Mouse (Mus musculus) lung, postnatal 10 days (tissue): ENCODE data around the gene Spock1.
A peak's percentile ranks its signal among the peaks of the same experiment; 100 is the strongest.

Source experiments
- DNase-seq: peaks from one replicate; pipeline ENCODE4 v3.0.0; 2021

The Spock1 gene

DNA sequence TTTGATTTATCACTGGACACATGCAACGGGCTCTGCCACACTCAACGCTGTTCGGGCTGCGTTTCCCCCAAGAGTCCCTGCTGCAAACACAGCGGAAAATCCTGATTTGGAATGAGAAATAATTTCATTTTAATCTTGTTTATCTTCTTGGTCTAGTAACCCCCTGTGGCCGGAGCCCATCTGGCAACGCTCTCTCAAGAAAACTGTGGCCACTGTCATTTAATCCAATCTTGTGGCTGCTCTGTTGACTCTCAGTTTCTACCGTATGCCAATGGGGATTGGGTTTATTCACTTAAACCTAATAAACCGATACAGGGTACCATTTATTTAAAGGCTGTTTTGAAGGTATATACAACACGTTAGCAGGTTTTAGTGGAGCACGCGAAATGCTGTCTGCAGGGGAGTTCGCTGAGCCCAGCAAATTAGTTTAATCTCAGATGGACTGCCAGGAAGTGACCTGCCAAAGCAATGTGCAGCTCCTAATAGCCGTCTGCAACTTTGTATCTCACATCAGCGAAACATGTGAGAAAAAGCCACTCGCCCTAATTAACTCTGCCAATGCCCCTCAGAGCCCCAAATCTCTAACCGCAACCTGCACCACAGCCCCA, 185.7 kb downstream of the Spock1 start:
- peak; percentile 6 for DNase-seq

DNA sequence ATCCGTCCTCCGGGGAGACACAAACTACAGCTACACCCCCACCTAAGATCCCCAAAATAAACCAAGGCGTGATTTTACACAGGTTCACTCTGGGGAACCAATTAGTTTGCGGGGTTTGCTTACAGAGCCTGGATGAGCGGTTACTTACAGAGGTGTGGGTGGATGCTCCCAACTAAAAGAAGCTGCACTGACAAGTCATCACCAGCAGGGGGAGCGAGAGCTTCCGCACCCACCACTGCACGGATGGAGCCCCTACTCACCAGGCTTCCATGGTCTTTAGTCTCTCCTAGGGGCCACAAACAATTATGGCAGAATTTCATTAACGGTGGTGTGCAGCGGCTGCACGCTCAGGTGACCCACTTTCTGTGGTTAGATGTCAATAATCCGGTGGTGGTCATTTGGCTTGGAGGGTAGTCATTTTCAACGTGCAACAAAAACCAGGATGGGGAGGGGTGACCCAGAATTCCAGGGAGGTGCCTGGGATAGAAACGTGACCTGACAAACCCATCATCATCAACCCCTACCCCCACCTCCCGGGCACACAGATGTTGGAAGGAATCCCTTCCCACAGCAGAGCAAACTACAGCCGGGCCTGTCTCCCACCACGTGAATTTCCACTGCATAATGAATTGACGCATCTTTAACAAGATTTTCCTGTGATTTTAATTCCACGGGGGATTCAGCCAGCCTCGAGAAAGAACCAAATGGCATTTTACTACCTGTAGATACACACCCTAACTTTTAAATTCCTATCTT, 186.4 kb downstream of the Spock1 start:
- DNase-seq = peak; percentile 7

DNA sequence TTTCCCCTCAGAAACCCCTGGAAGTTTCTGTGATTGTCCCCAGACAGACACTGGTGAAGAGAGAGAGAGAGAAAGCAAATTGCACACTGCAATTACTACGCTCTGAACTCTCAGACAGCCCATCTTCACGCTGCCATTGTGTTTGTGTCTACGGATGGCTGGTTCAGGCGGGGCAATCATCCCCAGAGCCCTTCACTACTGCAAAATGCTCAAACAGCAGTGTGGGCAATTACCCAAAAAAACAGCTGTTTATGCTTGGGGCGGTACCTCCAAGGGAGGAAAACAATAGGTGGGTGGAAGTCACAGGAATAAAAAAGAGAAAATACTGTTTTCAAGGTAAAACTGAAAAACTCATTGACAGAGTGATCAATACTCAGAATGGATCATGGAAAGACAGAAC, 190.0 kb downstream of the Spock1 start:
- DNase-seq = no peak

DNA sequence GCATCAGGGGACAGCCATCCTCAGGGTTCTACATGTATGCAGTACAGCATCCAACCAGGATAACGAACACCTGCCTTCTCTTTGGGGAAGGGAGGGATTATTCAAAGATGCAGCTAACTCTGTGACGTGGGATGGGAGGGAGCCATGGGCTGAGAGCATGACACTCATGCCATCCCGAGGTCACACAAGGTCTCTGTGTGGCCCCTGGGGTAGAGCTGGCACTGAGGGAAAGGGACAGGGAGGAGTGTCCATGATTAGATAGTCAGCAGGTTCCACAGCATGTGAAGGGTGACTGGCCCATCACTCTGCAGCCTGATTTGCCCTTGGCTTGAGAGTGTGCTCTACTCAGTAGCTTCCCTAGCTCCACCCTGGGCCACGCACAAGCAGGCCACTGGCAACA, 195.2 kb downstream of the Spock1 start:
- no peak for DNase-seq

DNA sequence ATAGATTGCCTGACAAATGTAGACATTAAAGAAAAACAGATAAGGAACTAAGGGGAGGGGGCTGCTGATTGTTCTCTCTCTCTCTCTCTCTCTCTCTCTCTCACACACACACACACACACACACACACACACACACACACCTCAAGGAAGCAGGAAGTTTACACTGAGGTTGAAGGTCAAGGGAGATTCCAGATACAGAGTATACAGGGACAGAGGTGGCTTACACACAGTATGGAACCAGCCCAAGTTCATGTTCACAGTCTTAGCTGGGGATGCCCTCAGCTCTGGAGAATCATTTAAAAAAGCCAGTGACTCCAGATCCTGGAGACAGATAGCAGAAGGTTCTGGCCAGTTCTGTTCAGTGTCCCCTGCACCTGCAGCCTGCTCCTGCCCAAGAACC, 199.7 kb downstream of the Spock1 start:
- no peak for DNase-seq

DNA sequence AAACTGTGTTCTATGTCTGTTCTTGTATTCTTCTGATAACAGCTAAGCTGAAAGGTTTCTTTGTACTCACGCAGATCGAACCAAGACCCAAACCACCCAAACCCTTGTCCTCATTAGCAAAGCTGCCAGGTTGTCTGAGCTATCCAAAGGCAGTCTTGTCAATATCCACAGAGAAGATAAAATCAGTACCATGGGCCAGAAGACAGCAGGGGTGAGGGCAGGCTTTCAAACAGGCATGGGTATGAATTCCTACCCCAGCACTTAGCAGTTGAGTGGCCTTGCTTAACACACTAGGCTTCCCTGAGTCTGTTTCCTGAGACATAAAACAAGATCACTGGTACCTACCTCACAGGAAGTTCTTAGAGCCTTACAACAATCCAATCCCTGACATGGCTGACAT, 205.2 kb downstream of the Spock1 start:
- DNase-seq = no peak

DNA sequence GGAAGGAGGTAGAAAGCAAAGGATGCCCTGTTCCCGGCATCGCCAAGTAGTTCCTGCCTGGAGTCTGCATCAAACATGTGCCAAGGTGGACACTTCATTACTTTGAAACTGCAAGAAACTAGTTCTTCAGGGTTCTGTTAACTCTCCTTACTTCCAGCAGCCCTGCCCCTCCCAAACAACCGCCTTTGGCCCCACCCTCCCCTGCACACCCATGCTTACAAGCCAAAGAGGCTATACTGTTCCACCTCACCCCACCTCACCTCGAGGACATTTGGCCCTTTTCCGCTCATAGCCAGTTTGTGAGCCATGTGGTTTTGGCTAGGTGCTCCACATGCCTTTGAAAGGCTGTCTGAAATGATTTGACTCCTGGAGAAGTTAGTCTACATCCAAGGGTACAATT, 211.4 kb downstream of the Spock1 start:
- DNase-seq = no peak

DNA sequence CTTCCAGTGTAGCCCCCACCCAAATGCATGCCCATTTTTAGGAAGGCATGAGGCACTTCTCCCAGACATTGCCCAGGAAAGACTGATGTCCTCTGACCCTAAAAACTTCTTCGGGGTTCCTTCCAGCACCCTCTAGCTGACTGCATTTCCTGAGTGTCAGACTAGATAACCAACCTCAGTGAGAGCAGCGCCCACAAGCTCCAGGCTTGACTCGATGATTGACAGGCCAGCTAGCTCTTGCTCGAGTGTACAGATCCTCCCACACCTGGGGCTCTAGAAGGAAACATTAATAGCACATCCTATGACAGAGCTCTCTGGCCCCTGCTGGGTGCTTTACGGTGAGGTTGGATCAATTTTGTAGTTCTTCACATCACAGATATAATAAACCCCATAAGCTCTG, 219.2 kb downstream of the Spock1 start:
- no peak for DNase-seq

DNA sequence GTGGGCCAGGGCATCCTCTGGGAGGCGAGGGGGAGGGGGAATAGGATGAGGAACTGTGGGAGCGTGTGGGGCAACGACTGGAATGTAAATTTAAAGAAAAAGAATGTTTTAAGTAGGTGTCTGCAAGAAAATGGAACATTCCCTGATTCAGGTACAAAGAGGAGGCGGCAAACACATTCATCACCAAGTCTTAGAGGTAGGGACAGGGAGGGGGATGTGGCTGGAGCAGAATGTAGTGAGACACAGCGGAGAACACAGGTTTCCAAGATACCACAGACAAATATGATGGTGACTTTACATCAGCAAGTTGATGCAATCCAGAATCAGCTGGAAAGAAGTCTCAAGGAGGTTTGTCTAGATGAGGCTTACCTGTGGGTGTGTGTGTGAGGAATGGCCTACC, 221.7 kb downstream of the Spock1 start:
- no peak for DNase-seq

DNA sequence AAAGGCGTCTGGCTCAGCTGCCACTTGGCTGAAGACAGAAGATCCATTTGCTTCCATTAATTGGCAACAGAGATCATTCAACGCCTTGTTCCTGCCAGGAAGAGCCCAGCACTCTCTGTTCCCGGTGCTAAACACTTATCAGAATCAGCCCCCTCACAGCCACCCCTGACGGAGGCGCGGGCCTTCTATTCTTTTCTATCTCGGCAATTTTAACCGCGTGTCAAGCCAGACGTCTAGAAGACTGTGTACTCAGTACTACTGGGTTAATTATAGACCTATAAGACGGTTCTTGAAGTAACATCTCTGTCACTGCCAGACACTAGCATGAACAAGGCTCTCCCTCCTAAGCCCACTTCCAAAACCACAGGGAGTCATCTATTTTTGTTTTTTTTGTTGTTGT, 222.9 kb downstream of the Spock1 start:
- DNase-seq = no peak

DNA sequence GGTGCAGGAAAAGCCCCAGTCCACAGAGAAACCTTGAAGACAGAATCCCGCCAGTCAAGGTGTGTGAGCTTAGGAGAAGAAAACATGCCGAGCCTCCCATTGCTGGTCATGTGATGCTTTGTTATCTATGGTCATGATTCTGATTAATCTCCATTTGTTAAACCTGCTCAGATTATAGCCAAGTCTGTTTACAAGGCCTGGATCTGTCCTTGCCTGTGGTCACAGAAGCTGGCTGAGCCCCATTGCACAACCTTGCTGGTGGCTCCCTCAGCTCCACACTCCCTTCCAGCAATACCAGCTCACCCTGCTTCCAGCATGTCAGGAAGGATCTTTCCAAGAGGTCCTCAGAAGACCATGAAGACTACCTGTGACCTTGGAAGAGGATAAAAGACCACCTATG, 228.5 kb downstream of the Spock1 start:
- DNase-seq = no peak

DNA sequence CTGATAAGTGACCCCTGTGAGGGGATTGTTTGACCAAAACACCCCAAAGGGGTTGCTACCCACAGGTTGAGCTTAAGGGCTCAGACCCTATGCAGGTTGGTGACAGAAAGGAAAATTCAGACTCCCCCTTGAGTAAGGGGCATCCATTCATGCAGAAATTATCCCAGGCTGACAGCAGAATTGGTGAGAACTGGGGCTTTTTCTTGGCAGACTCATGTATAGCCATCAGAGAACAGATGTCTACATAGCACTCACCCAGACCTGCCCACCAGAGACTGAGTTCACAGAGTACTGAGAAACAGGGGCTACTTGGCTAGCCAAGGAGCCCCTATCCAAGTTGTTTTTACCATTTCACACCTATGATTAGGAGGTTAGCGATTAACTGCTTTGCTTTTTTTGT, 231.3 kb downstream of the Spock1 start:
- no peak for DNase-seq

DNA sequence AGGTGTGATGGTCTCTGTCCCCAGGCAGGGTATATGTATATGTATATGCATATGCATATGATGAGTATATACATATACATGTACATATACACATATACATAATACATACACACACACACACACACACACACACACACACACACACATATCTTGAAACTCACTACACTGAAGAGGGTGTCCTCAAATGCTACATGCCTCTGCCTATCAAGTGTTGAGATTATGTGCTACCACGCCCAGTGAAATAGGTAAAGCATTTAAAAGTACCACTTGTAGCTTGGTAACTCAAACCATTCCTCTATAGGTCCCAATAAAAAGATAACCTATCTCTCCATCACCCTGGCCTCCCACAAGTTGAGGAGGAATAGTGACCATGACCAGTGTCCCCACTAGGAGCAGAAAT, 234.7 kb downstream of the Spock1 start:
- DNase-seq = no peak

DNA sequence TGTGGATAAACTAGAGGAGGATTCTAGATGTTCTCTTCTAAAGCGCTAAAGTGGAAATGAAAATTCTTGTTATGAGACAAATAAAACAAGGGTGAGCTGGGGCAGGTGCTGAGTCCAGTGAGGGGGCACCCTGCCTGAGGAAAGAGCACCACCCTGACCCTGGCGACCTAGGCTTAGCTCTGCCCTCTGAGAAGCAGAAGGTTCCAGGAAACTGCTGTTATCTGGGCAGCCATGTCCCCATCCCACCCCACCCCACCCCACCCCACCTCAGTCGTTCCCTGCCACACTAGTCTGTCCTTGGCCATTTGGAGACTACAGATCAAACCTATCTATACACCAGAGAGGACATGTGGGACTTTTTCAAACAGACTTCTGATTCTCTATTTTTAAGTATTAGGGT, 235.4 kb downstream of the Spock1 start:
- DNase-seq = no peak

DNA sequence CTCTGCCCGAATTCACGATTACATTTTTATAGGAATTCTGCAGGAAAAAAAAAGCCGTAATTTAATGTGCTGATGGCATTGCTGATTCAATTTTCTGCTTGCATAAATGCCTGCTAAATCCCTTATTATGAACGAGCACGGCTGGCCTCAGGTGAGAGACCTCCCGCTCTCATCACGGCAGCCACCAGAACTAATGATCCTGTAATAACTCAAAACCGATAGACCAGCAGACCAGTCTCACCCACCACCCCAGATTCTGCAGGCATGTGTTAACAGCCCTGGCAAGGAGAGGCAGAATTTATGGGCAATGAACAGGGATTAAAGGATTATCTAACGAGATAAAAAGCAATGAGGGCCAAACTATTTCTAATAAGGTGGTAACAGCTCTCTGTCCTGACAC, 236.2 kb downstream of the Spock1 start:
- DNase-seq = no peak

DNA sequence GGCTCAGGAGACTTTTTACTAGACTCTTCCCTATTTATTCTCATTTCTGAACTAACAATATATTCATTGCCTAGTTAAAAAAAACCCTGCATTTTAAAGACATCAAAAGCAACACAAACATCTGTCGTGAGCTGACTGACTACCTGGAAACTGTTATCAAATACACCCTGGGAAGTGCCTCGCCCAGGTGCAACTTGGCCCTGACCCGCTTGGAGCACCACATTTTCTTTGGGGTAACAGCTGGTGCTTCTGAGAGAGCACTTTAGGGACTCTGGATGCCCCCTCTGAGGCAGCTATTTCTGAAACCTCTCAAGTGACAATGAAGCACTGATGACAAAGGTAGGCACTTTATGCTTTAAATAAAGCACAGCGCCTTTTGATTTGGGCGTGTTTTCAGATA, 236.8 kb downstream of the Spock1 start:
- DNase-seq = no peak

DNA sequence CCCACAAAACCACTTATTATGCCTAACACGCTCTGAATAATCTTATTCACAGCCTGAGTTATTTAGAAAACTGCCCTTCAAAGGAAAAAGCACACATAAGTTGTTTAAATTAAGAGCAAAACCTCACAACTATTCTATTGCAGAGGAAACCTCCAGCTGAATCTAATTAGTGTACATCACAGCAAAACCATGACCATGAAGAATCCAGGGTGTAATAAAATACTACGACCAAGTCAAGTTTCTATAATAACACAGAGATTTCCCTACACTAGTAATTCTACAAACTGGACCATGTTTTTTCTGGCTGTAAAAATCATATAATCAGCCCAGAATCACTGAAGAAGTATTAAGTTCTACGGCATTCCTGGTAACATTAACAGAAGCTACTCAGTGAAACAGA, 240.5 kb downstream of the Spock1 start:
- DNase-seq = no peak

DNA sequence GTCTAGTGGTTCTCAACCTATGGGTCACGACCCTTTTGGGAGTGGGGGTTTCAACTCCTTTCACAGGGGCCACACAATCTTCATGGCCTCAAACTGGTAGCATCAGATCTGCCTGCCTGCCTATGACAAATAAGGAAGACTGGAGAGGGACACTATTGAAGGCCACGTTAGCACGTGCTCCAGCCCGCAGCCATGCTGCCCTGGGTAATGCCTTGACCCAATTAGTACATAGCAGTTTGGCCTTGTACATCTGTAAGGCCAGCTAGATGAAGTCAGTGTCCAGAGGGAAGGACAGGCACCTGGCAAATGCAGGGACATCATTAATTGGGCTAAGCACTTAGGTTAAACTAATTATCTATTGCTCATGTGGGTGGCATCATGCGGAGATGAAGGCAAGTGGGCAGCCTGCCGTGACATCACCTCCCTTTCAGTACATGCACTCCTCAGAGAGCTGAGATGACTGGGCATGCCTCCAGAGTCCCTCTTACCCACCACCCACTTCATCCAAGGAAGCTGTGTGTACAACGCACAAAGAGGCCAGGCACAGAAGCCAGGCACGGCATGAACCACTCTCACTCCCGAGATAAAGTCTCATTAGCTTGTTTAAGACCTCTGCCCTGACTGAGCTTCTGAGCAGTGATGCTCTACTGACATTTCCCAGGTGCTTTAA, 241.8 kb downstream of the Spock1 start:
- DNase-seq = no peak

DNA sequence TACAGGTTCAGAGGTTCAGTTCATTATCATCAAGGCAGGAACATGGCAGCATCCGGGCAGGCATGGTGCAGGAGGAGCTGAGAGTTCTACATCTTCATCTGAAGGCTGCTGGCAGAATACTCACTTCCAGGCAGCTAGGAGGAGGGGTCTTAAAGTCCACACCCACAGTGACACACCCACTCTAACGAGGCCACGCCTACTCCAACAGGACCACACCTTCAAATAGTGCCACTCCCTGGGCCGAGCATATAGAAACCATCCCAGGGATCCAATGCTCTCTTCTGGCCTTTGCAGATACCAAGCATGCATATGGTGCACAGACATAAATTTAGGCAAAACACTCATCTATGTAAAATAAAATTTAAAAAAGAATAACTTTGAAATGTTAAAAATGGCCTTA, 245.6 kb downstream of the Spock1 start:
- DNase-seq = no peak

DNA sequence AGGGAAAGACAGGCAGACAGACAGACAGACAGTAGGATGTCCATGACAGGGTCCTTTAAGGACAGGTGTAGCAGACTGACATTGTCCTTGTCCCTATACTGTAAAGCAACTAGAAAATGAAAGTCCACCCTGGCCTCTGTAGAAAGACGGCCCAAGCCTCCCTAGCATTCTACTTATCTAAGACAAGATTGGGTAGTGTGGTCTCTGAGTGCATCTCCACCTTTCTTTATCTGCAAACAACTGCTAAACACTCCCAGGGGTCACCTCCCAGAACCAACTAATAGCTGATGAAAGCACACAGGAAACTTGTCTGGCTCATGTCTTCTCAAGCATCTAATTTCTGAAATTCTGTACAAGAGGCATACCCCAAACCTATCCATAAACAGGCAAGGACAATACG, 247.6 kb downstream of the Spock1 start:
- no peak for DNase-seq

DNA sequence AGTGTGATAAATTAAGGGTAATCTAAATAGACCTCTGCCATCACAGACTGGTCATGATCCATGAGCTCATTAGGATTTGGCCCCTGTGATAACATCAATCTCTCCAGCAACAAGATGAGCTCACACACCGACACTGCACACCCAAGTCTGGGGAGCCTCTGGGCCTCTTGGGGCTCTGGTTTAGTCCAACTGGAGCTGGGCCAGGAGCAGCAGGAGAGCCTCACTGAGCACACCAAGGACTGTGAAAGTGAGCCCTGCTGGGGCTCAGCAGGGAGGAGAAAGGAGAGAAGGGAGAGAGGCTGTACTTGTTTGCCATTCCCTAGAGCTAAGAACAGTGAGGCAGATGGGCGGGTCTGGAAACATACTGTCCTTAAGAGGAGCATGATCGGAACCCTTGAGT, 248.3 kb downstream of the Spock1 start:
- no peak for DNase-seq

DNA sequence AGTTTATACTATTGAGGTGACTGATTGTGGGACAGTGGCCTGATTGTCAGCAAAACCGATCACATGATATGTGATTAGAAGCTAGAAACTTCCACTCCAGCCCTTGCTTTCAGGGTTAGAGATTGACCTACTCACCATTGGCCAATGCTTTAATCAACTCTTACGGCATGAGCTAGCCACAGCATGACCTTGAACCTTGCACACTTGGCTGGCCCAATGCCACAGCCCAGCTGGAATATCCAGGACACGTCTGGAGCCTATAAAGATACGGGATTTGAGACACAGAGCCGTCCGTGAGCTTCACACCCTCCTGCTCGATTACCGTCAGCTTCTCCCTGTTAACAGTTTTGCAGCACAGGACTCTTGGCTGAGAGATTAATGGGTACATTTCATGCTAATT, 251.5 kb downstream of the Spock1 start:
- peak; percentile 22 for DNase-seq

DNA sequence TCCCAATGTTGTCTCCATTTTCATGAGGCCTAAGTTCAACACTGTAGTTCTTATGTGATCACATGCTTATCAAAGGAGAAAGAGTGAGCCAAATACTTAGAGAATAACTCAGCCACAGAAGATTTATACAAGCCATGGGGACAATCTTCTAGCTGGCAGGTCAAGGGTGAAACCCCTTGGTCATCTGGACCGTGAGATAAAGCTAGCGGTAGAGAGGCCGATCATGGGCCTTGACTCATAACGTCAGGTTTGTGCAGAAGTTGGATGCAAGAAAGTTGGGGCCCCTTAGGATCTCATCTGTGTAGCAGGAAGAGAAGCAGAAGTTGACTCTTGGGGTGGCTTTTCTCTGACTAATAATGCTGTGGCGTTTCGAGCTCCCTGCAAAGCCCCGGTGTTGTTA, 253.8 kb downstream of the Spock1 start:
- DNase-seq = no peak

DNA sequence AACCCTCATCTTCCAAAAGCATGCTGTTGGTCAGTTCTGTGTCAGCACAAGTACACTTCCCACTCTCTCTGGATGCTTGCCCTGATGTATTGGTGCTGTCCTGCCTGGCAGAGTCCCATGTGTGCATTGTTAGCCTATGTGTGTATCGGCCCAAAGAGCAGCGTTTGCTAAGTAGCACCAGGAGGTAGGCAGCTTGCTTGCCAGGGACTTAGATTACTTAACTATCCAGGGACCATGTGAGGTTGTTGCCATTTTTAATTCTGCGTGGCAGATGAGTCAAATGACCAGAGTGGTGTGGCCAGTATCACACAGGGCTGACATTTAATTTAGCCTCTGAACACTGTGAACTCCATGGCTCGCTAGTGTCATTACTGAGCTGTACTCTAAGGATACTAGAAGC, 256.9 kb downstream of the Spock1 start:
- no peak for DNase-seq

DNA sequence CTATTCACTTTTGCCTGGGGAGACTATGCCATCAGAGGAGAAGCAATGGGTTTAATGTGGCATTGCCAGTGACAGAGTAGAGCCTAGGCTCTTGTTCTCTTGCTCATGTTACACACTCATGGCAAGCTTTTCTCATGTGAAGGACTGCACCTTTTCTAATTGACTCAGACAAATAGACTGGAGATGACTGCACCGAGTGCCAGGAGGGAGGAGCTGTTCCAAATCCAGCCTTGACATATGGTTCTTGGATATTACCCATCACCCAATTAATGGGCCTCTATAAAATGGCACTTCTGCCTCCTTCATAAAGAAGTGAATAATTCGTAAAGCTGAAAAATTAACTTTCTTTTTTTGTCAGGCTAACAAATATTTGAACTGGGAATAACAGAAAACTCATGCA, 259.3 kb downstream of the Spock1 start:
- no peak for DNase-seq
